8 mouse cellular contexts compared by ENCODE assay signal in genomic region chr2:52071241-52071991, GRCm38 (mm10). TPM values are rescaled to one million over a fixed set of nuclear protein-coding genes. Genes with fewer than 3 reads are reported as not detected.
DNase-seq lines count a peak whose midpoint lies in the region; ATAC-seq and TF ChIP-seq lines count a peak whose summit lies in the region.
"Had no signal": no experiment of that assay in that cellular context is flagged by ENCODE, and none has a peak within 500 bp of the region (broad histone marks: within the 10 kb centered on the region; RNA-seq: fewer than 3 reads in every experiment).

No protein-coding gene starts in this region.

- H3K4me1 ChIP-seq in lung, embryonic 14.5 days (ENCODE audit: insufficient read depth), result peaks cover 6% of the 10 kb centered on the region; the same call in 1 of the 2 replicates
- H3K4me1 ChIP-seq in forebrain, embryonic 12.5 days, result peaks cover 21% of the 10 kb centered on the region
- peaks cover 32% of the 10 kb centered on the region for H3K4me1 ChIP-seq in liver, embryonic 13.5 days (replicated peaks)

- no peak overlapping the region for H3K9ac ChIP-seq in lung, embryonic 14.5 days
- 0 out of 2 replicates have a peak overlapping the region, but pooled peaks have one; percentile 93 for H3K9ac ChIP-seq in forebrain, embryonic 12.5 days
- H3K9ac ChIP-seq in liver, embryonic 13.5 days, result peak overlapping the region; percentile 98; the same call in 1 of the 2 replicates

- peaks cover 14% of the 10 kb centered on the region for H3K36me3 ChIP-seq in lung, embryonic 14.5 days (ENCODE audit: insufficient read depth)
- H3K36me3 ChIP-seq in forebrain, embryonic 12.5 days (replicated peaks), result peaks cover 14% of the 10 kb centered on the region
- H3K36me3 ChIP-seq in liver, embryonic 13.5 days, result peaks cover 21% of the 10 kb centered on the region

- peak; percentile 15 for DNase-seq in lung, embryonic 14.5 days
- DNase-seq in lung, postnatal 10 days, result no peak
- DNase-seq in liver, embryonic 13.5 days, result no peak
- DNase-seq in testis, postnatal 10 days (ENCODE audit: low spot score), result peak; percentile 44
- DNase-seq in layer of hippocampus, adult 2 months (ENCODE audit: low spot score in 2 of 2), result no peak
- DNase-seq: kidney, postnatal 25 days had no signal

- no peaks in the 10 kb centered on the region for H3K9me3 ChIP-seq in lung, embryonic 14.5 days (ENCODE audit: low read depth, low read length)
- H3K9me3 ChIP-seq in forebrain, embryonic 12.5 days, result no peaks in the 10 kb centered on the region
- no peaks in the 10 kb centered on the region for H3K9me3 ChIP-seq in liver, embryonic 13.5 days (replicated peaks)

- H3K27me3 ChIP-seq in lung, embryonic 14.5 days (ENCODE audit: insufficient read depth, low read length), result no peaks in the 10 kb centered on the region
- no peaks in the 10 kb centered on the region for H3K27me3 ChIP-seq in forebrain, embryonic 12.5 days
- no peaks in the 10 kb centered on the region for H3K27me3 ChIP-seq in liver, embryonic 13.5 days

- peak overlapping the region; percentile 73 for H3K4me2 ChIP-seq in lung, embryonic 14.5 days
- H3K4me2 ChIP-seq in forebrain, embryonic 12.5 days, result peak overlapping the region; percentile 64
- peak overlapping the region; percentile 86 for H3K4me2 ChIP-seq in liver, embryonic 13.5 days

- no peak for TF ChIP-seq CTCF in lung, embryonic 14.5 days (IDR thresholded peaks at IDR 0.05; ENCODE audit: low read depth)
- TF ChIP-seq CTCF in layer of hippocampus, adult 2 months (conservative IDR thresholded peaks at IDR 0.05), result no peak

- peak overlapping the region; percentile 99 for H3K4me3 ChIP-seq in lung, embryonic 14.5 days (ENCODE audit: low read depth, low read length)
- H3K4me3 ChIP-seq in forebrain, embryonic 12.5 days (replicated peaks), result peak overlapping the region; percentile 96; the same call in 1 of the 2 replicates
- peak overlapping the region; percentile 99 for H3K4me3 ChIP-seq in liver, embryonic 13.5 days (replicated peaks)
- no peak overlapping the region for H3K4me3 ChIP-seq in layer of hippocampus, adult 2 months

- 50% methylated on average over 13 of the region's 13 CpGs for WGBS in lung, embryonic 14.5 days
- WGBS in forebrain, embryonic 12.5 days, result 19% methylated on average over 13 of the region's 13 CpGs
- WGBS in liver, embryonic 13.5 days (ENCODE audit: insufficient replicate concordance), result 71% methylated on average over 13 of the region's 13 CpGs

- peak overlapping the region; percentile 51 for H3K27ac ChIP-seq in lung, embryonic 14.5 days (ENCODE audit: low read depth)
- H3K27ac ChIP-seq in forebrain, embryonic 12.5 days, result no peak overlapping the region
- no peak overlapping the region for H3K27ac ChIP-seq in liver, embryonic 13.5 days
- no peak overlapping the region; the same call in 1 of the 2 replicates for H3K27ac ChIP-seq in layer of hippocampus, adult 2 months

- ATAC-seq in lung, embryonic 14.5 days (ENCODE audit: insufficient read depth), result no peak
- ATAC-seq in forebrain, embryonic 12.5 days (ENCODE audit: low FRiP score), result no peak
- ATAC-seq in liver, embryonic 13.5 days (ENCODE audit: low read depth), result no peak
- ATAC-seq in megakaryocyte progenitor cell, adult 5-6 weeks (replicated peaks; ENCODE audit: poor library complexity), result no peak

RNA-seq across cellular contexts. Expression of gene Rif1, which starts 1.2 kb away (rescaled TPM):
- polyA plus RNA-seq in lung, embryonic 14.5 days (2014; fragmentation: Nextera tagmentation; extraction: Ambion mirVana), result 57.0 and 61.9 TPM in 2 replicates
- 53.0 and 56.1 TPM in 2 replicates for polyA plus RNA-seq in forebrain, embryonic 12.5 days (2016; fragmentation: Nextera tagmentation; extraction: Ambion mirVana)
- polyA plus RNA-seq in liver, embryonic 13.5 days (2015; fragmentation: Nextera tagmentation; extraction: Ambion mirVana), result 17.5 and 21.3 TPM in 2 replicates
- total RNA-seq in layer of hippocampus, adult 2 months (2021), result 10 to 100 TPM; 21.8 to 24.5 TPM
- total RNA-seq in megakaryocyte progenitor cell, adult 5-6 weeks (2015), result 90.3 and 126 TPM in 2 replicates
- 79.4 and 107 TPM in 2 replicates for total RNA-seq in megakaryocyte progenitor cell, adult 5-6 weeks (2017)

RNA-seq across cellular contexts. Expression of gene Tnfaip6, which starts 33.6 kb away (rescaled TPM):
- 6.2 and 6.3 TPM in 2 replicates for polyA plus RNA-seq in lung, embryonic 14.5 days (2014; fragmentation: Nextera tagmentation; extraction: Ambion mirVana)
- polyA plus RNA-seq in forebrain, embryonic 12.5 days (2016; fragmentation: Nextera tagmentation; extraction: Ambion mirVana), result 22.9 and 25.9 TPM in 2 replicates
- polyA plus RNA-seq in liver, embryonic 13.5 days (2015; fragmentation: Nextera tagmentation; extraction: Ambion mirVana), result 0.38 and 0.43 TPM in 2 replicates
- total RNA-seq in layer of hippocampus, adult 2 months (2021), result 1 to 10 TPM; 7.5 to 7.8 TPM
- 0.66 and 0.81 TPM in 2 replicates for total RNA-seq in megakaryocyte progenitor cell, adult 5-6 weeks (2015)
- total RNA-seq in megakaryocyte progenitor cell, adult 5-6 weeks (2017), result 1.1 TPM in 1 of 2 replicates, not detected in the other

Comparison
In these comparisons a context has a peak if more than half of its experiments do, and no peak if none do; other contexts are left out.
1. DNase-seq: peak in lung, embryonic 14.5 days (single experiment) and testis, postnatal 10 days (single experiment); none in lung, postnatal 10 days (single experiment), liver, embryonic 13.5 days (single experiment) and layer of hippocampus, adult 2 months (0 of 2).
2. Peak in every context shown above with its lines, with median percentiles within 50 percentile points of each other: H3K4me2 ChIP-seq.